ENCODE assay signal across 15 mouse cellular contexts in the genomic region with DNA sequence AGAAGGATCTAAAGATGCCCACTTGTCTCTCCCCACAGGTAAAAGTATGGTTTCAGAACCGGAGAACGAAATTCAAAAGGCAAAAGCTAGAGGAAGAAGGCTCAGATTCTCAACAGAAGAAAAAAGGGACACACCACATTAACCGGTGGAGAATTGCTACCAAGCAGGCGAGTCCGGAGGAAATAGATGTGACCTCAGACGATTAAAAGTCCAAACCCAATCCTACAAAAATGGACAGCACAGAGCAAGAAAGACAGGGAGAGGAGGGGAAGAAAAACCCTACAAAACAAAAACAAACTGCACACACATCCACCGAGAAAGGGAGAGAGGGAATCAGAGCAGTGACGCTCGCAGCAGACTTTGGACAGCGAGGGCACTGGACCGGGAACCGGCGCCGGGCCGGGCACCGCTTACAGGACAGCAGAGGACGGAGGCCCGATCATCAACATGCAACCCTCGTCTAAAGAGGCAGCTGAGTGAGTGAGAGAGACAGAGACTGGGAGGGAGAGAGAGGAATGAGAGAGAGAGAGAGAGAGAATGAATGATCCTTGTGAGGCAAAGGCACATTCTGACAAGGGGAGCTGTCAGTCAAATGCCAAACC. TPM values are rescaled to one million over a fixed set of nuclear protein-coding genes. Genes with fewer than 3 reads are reported as not detected.
DNase-seq lines count a peak whose midpoint lies in the region; ATAC-seq lines count a peak whose summit lies in the region.
"Had no signal": no experiment of that assay in that cellular context is flagged by ENCODE, and none has a peak within 500 bp of the region (broad histone marks: within the 10 kb centered on the region; RNA-seq: fewer than 3 reads in every experiment).

No protein-coding gene starts in this region.

- H3K4me1 ChIP-seq in forebrain, embryonic 14.5 days (ENCODE audit: control insufficient read depth, insufficient read depth, low read length): peaks cover 24% of the 10 kb centered on the region
- peaks cover 13% of the 10 kb centered on the region for H3K4me1 ChIP-seq in midbrain, embryonic 14.5 days (ENCODE audit: control insufficient read depth, insufficient read depth, low read length)
- H3K4me1 ChIP-seq: liver, embryonic 15.5 days had no signal

- ATAC-seq in forebrain, embryonic 14.5 days: no peak
- no peak for ATAC-seq in midbrain, embryonic 14.5 days (ENCODE audit: low FRiP score, low TSS enrichment)

- no peaks in the 10 kb centered on the region for H3K9me3 ChIP-seq in forebrain, embryonic 14.5 days (replicated peaks; ENCODE audit: control insufficient read depth, low read length)
- H3K9me3 ChIP-seq in midbrain, embryonic 14.5 days (ENCODE audit: control insufficient read depth, low read length): no peaks in the 10 kb centered on the region
- H3K9me3 ChIP-seq: liver, embryonic 15.5 days had no signal

- peaks cover 10% of the 10 kb centered on the region; the same call in 1 of the 2 replicates for H3K36me3 ChIP-seq in forebrain, embryonic 14.5 days (ENCODE audit: control insufficient read depth, insufficient read depth, low read length)
- no peaks in the 10 kb centered on the region for H3K36me3 ChIP-seq in midbrain, embryonic 14.5 days (ENCODE audit: control insufficient read depth, insufficient read depth, low read length)
- H3K36me3 ChIP-seq: G1E; liver, embryonic 15.5 days had no signal

- peaks cover 15% of the 10 kb centered on the region; the same call in 1 of the 2 replicates for H3K27me3 ChIP-seq in forebrain, embryonic 14.5 days (replicated peaks; ENCODE audit: control insufficient read depth, insufficient read depth, low read length)
- peaks cover 64% of the 10 kb centered on the region for H3K27me3 ChIP-seq in midbrain, embryonic 14.5 days (ENCODE audit: control insufficient read depth, insufficient read depth, low read length)

- peak overlapping the region; percentile 55 for H3K4me3 ChIP-seq in forebrain, embryonic 14.5 days (ENCODE audit: low read depth, low read length)
- peak overlapping the region; percentile 42 for H3K4me3 ChIP-seq in midbrain, embryonic 14.5 days (replicated peaks; ENCODE audit: low read depth, low read length)
- H3K4me3 ChIP-seq: liver, embryonic 15.5 days had no signal

- H3K4me2 ChIP-seq in forebrain, embryonic 14.5 days (ENCODE audit: low read length): peak overlapping the region; percentile 74
- peak overlapping the region; percentile 52 for H3K4me2 ChIP-seq in midbrain, embryonic 14.5 days (ENCODE audit: low read length)
- H3K4me2 ChIP-seq: liver, embryonic 15.5 days had no signal

- peak overlapping the region; percentile 94 for H3K9ac ChIP-seq in forebrain, embryonic 14.5 days (ENCODE audit: low read length)
- peak overlapping the region; percentile 72; the same call in 1 of the 2 replicates for H3K9ac ChIP-seq in midbrain, embryonic 14.5 days (replicated peaks; ENCODE audit: low read length)
- H3K9ac ChIP-seq: liver, embryonic 15.5 days had no signal

- WGBS in forebrain, embryonic 14.5 days: 1% methylated on average over 19 of the region's 19 CpGs
- 1% methylated on average over 19 of the region's 19 CpGs for WGBS in midbrain, embryonic 14.5 days

- H3K27ac ChIP-seq in forebrain, embryonic 14.5 days (ENCODE audit: low read depth, low read length): peak overlapping the region; percentile 81
- peak overlapping the region; percentile 70; the same call in 1 of the 2 replicates for H3K27ac ChIP-seq in midbrain, embryonic 14.5 days (replicated peaks; ENCODE audit: low read depth, low read length)
- H3K27ac ChIP-seq: liver, embryonic 15.5 days had no signal

- peak; percentile 46 for DNase-seq in embryo, embryonic 10.5 days (ENCODE audit: low spot score)
- DNase-seq in embryo, embryonic 10 days (ENCODE audit: low spot score): no peak
- peak; percentile 45 for DNase-seq in forebrain, embryonic 14.5 days (ENCODE audit: low spot score)
- peak; percentile 71 for DNase-seq in kidney, postnatal 14 days
- DNase-seq in midbrain, embryonic 14.5 days: peak; percentile 32
- DNase-seq in lung, postnatal 14 days: no peak
- no peak for DNase-seq in gastrocnemius, postnatal 25 days
- no peak for DNase-seq in adrenal gland, postnatal 36 days
- DNase-seq: adrenal gland, adult 8-10 months; cerebellum, adult 18-20 months; heart, adult 11 months had no signal

RNA-seq across cellular contexts. Expression of gene Emx2, which starts 5.8 kb away (rescaled TPM):
- 9.3 and 9.4 TPM in 2 replicates for polyA plus RNA-seq in forebrain, embryonic 14.5 days (2014; fragmentation: Nextera tagmentation; extraction: Ambion mirVana)
- 18.5 and 19.1 TPM in 2 replicates for polyA plus RNA-seq in midbrain, embryonic 14.5 days (2014; fragmentation: Nextera tagmentation; extraction: Ambion mirVana)
- total RNA-seq in gastrocnemius, postnatal 25 days (2021): 1 to 10 TPM; 1.4 TPM
- under 1 TPM; 0.26 TPM for total RNA-seq in adrenal gland, postnatal 36 days (2021)
- total RNA-seq: heart, postnatal 25 days; megakaryocyte-erythroid progenitor cell, adult 5-6 weeks had no signal
- polyA plus RNA-seq: G1E had no signal

Comparison
In these comparisons a context has a peak if more than half of its experiments do, and no peak if none do; other contexts are left out.
1. DNase-seq: peak in embryo, embryonic 10.5 days (single experiment), forebrain, embryonic 14.5 days (single experiment), kidney, postnatal 14 days (single experiment) and midbrain, embryonic 14.5 days (single experiment); none in embryo, embryonic 10 days (single experiment), lung, postnatal 14 days (single experiment), gastrocnemius, postnatal 25 days (single experiment) and adrenal gland, postnatal 36 days (0 of 2).